11 mouse cellular contexts compared by ENCODE assay signal in the genomic region with DNA sequence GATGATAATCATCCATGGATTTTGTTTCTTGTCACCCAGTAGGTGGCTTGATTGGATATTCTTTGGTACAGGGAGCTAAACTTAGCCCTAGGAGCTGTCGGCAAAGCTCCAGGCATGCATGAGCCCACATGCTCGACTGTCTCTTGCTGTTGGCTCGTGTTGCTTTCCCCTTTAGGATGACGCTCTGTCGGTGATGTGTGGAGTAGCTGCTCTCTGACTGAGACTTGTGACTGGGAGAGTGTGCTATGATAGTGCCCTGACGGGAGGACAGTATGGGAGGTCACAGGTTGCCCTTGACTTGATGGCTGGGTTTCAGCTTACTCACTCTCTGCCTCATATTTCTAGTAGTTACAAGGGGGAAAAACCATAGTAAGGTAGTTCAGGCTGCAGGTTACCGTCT.
DNase-seq lines count a peak whose midpoint lies in the region; ATAC-seq lines count a peak whose summit lies in the region.
"Had no signal": no experiment of that assay in that cellular context is flagged by ENCODE, and none has a peak within 500 bp of the region (broad histone marks: within the 10 kb centered on the region; RNA-seq: fewer than 3 reads in every experiment).

No protein-coding gene starts in this region.

- H3K9me3 ChIP-seq in heart, embryonic 14.5 days (ENCODE audit: control insufficient read depth, low read length): no peaks in the 10 kb centered on the region
- H3K9me3 ChIP-seq in limb, embryonic 10.5 days (replicated peaks): no peaks in the 10 kb centered on the region
- H3K9me3 ChIP-seq: embryonic facial prominence, embryonic 15.5 days; hindbrain, embryonic 12.5 days had no signal

- peak; percentile 74 for ATAC-seq in heart, embryonic 14.5 days (ENCODE audit: insufficient number of reproducible peaks, insufficient read depth, low FRiP score, low read depth)
- ATAC-seq: lung, postnatal 0 days had no signal

- no peak overlapping the region for H3K4me3 ChIP-seq in heart, embryonic 14.5 days (ENCODE audit: control insufficient read depth in 1 of 2, insufficient read depth in 1 of 2, low read depth in 1 of 2, low read length in 2 of 2)
- no peak overlapping the region for H3K4me3 ChIP-seq in limb, embryonic 10.5 days
- H3K4me3 ChIP-seq: embryonic facial prominence, embryonic 15.5 days; hindbrain, embryonic 12.5 days had no signal

- no peaks in the 10 kb centered on the region for H3K27me3 ChIP-seq in heart, embryonic 14.5 days (ENCODE audit: control insufficient read depth, insufficient read depth, low read length)
- no peaks in the 10 kb centered on the region for H3K27me3 ChIP-seq in limb, embryonic 10.5 days (ENCODE audit: low read depth, poor library complexity, severe bottlenecking)
- H3K27me3 ChIP-seq: embryonic facial prominence, embryonic 15.5 days; hindbrain, embryonic 12.5 days had no signal

- 37% methylated on average over 7 of the region's 7 CpGs for WGBS in heart, embryonic 14.5 days
- 91% methylated on average over 7 of the region's 7 CpGs for WGBS in limb, embryonic 10.5 days

- peaks cover 19 to 42% of the 10 kb centered on the region in 2 experiments for H3K4me1 ChIP-seq in heart, embryonic 14.5 days (ENCODE audit: control insufficient read depth in 2 of 2, insufficient read depth in 2 of 2, low read length in 2 of 2)
- H3K4me1 ChIP-seq in limb, embryonic 10.5 days: 0 out of 2 replicates have a peak, but pooled peaks cover 2% of the 10 kb centered on the region
- H3K4me1 ChIP-seq: embryonic facial prominence, embryonic 15.5 days had no signal

- H3K9ac ChIP-seq in heart, embryonic 14.5 days (ENCODE audit: low read length): peak overlapping the region; percentile 14; the same call in 1 of the 2 replicates
- H3K9ac ChIP-seq: embryonic facial prominence, embryonic 15.5 days; hindbrain, embryonic 12.5 days had no signal

- 0 out of 2 replicates have a peak overlapping the region, but pooled peaks have one; percentile 26 for H3K4me2 ChIP-seq in heart, embryonic 14.5 days (ENCODE audit: low read length)
- H3K4me2 ChIP-seq: embryonic facial prominence, embryonic 15.5 days; hindbrain, embryonic 12.5 days had no signal

- peaks cover 19% of the 10 kb centered on the region for H3K36me3 ChIP-seq in heart, embryonic 14.5 days (ENCODE audit: control insufficient read depth, insufficient read depth, low read length)
- peaks cover 85% of the 10 kb centered on the region for H3K36me3 ChIP-seq in limb, embryonic 10.5 days

- peak overlapping the region; percentile 71 to 85 for H3K27ac ChIP-seq in heart, embryonic 14.5 days (replicated peaks in 1 of 2; ENCODE audit: control insufficient read depth in 1 of 2, insufficient read depth in 1 of 2, low read depth in 2 of 2, low read length in 2 of 2)
- H3K27ac ChIP-seq in limb, embryonic 10.5 days: no peak overlapping the region
- H3K27ac ChIP-seq: embryonic facial prominence, embryonic 15.5 days had no signal

- peak; percentile 34 for DNase-seq in adrenal gland, postnatal 10 days
- DNase-seq in adrenal gland, postnatal 14 days: no peak
- DNase-seq in layer of hippocampus, adult 18-20 months (ENCODE audit: low spot score in 2 of 2): peak; percentile 51 to 76
- no peak for DNase-seq in layer of hippocampus, postnatal 14 days (ENCODE audit: low spot score in 2 of 2)
- DNase-seq in right cerebral cortex, postnatal 14 days: peak; percentile 50
- DNase-seq in urinary bladder, postnatal 10 days (ENCODE audit: low spot score): no peak
- no peak for DNase-seq in limb, embryonic 10.5 days (ENCODE audit: low spot score)

Comparison
In these comparisons a context has a peak if more than half of its experiments do, and no peak if none do; other contexts are left out.
1. DNase-seq: peak in adrenal gland, postnatal 10 days (single experiment), layer of hippocampus, adult 18-20 months (2 of 2) and right cerebral cortex, postnatal 14 days (single experiment); none in adrenal gland, postnatal 14 days (single experiment), layer of hippocampus, postnatal 14 days (0 of 2), urinary bladder, postnatal 10 days (single experiment) and limb, embryonic 10.5 days (single experiment).